Mouse (Mus musculus): ENCODE measurements around the gene Npb.

DNA sequence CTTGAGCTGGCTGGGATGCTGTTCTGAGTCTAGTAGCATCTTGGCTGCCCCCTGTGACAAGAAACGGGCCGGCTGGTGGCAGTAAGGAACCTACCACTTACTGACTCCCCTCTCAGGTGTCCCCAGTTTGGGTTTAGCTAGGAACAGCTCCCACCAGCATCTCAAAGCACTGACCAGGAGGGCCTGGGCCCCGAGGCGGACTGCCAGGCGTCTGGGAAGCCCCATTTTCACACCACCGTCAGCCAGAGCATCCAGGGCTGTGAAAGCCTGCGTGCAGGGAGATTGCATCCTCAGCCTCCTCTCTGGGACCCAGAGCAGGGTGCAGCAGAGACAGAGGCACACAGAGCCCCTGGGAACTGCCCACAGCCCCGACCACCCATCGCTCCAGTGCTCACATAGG, 33.0 kb downstream of the Npb start:
- TF ChIP-seq POLR2A (IDR thresholded peaks at IDR 0.05; ENCODE audit: borderline replicate concordance, extremely low read depth, insufficient read depth, insufficient read length, poor library complexity, severe bottlenecking), result no peak
- TF ChIP-seq CTCF (IDR thresholded peaks at IDR 0.05; ENCODE audit: borderline replicate concordance, extremely low read depth, insufficient read depth, insufficient read length), result no peak

Measured in brain, embryonic 14.5 days (tissue).